In the genomic region with DNA sequence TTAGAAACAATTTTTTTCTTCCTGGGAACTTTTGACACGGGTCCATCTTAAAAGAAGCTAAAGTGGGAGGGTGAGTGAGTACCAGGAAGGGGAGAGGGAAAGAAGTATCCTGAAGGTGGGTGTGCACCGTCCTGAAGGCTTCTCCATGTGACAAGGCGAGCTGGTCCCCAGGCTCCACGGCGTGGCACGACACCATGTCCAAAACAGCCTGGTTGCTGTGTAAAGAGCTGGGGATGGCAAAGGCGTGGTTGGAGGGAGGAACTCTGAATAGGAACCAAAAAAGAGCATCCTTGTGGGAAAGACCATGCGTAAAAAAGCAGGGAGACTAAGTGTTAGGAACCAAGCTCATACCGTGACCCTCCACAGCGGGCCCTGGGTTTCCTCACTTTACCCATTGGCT, we compare ENCODE assay signal across 25 mouse cellular contexts.
"Had no signal": no experiment of that assay in that cellular context is flagged by ENCODE, and none has a peak within 500 bp of the region (broad histone marks: within the 10 kb centered on the region; RNA-seq: fewer than 3 reads in every experiment).

No protein-coding gene starts in this region.

- H3K27me3 ChIP-seq: heart, embryonic 12.5 days; hindbrain, embryonic 13.5 days; hindbrain, embryonic 15.5 days; kidney, embryonic 15.5 days; limb, embryonic 13.5 days; limb, embryonic 15.5 days; liver, embryonic 12.5 days had no signal

- H3K4me1 ChIP-seq: heart, embryonic 10.5 days; hindbrain, embryonic 13.5 days; hindbrain, embryonic 15.5 days; kidney, embryonic 15.5 days; liver, embryonic 12.5 days had no signal

- DNase-seq: forebrain, postnatal 0 days; gastrocnemius, postnatal 14 days; gastrocnemius, postnatal 36 days; heart, adult 18-20 months; heart, postnatal 14 days; heart, postnatal 36 days; kidney, adult 11 months; kidney, adult 2 months; kidney, adult 9 months; kidney, postnatal 14 days; kidney, postnatal 36 days; layer of hippocampus, adult 9-11 months; layer of hippocampus, postnatal 36 days; left cerebral cortex, postnatal 4 days had no signal

- ATAC-seq: forebrain, postnatal 0 days; hindbrain, postnatal 0 days; intestine, embryonic 16.5 days; liver, embryonic 12.5 days had no signal

- H3K36me3 ChIP-seq: heart, embryonic 10.5 days; hindbrain, embryonic 13.5 days; hindbrain, embryonic 15.5 days; limb, embryonic 13.5 days had no signal

- H3K27ac ChIP-seq: heart, embryonic 10.5 days; hindbrain, embryonic 13.5 days; hindbrain, embryonic 15.5 days; hindbrain, postnatal 0 days; kidney, embryonic 15.5 days; kidney, postnatal 0 days; limb, embryonic 13.5 days; limb, embryonic 15.5 days; liver, embryonic 12.5 days had no signal

- H3K9me3 ChIP-seq: heart, embryonic 10.5 days; hindbrain, embryonic 13.5 days; hindbrain, embryonic 15.5 days; kidney, embryonic 15.5 days; limb, embryonic 15.5 days had no signal

- H3K4me3 ChIP-seq: heart, embryonic 10.5 days; heart, embryonic 12.5 days; hindbrain, embryonic 13.5 days; hindbrain, embryonic 15.5 days; kidney, embryonic 15.5 days; limb, embryonic 13.5 days; limb, embryonic 15.5 days; liver, embryonic 12.5 days had no signal

- H3K4me2 ChIP-seq: heart, embryonic 12.5 days; hindbrain, embryonic 13.5 days; hindbrain, embryonic 15.5 days; kidney, embryonic 15.5 days; limb, embryonic 13.5 days; limb, embryonic 15.5 days; liver, embryonic 12.5 days had no signal

- H3K9ac ChIP-seq: forebrain, postnatal 0 days; heart, embryonic 12.5 days; hindbrain, embryonic 13.5 days; hindbrain, embryonic 15.5 days; kidney, embryonic 15.5 days; limb, embryonic 13.5 days; limb, embryonic 15.5 days; liver, embryonic 12.5 days had no signal
